Mouse (Mus musculus) ES-Bruce4 (cell line): ENCODE data around the gene Llgl2. TPM values are rescaled to one million over a fixed set of nuclear protein-coding genes. Genes with fewer than 3 reads are reported as not detected.

ENCODE experiments used
- H3K27ac ChIP-seq: 2 replicates; pipeline ENCODE4 v1.5.1; 2012; ENCODE audit warnings: low read length, inconsistent platforms; ENCODE audit not compliant: insufficient read depth
- H3K27me3 ChIP-seq: 2 replicates; pipeline ENCODE4 v1.6.1; 2012; ENCODE audit warnings: mild to moderate bottlenecking, low read length, inconsistent platforms; ENCODE audit not compliant: control insufficient read depth, poor library complexity, insufficient read depth, severe bottlenecking
- H3K36me3 ChIP-seq: 2 replicates; pipeline ENCODE4 v1.6.1; 2012; ENCODE audit warnings: inconsistent platforms, mild to moderate bottlenecking, low read length, moderate library complexity; ENCODE audit not compliant: control insufficient read depth, poor library complexity, insufficient read depth, severe bottlenecking
- H3K4me1 ChIP-seq: one replicate; pipeline ENCODE4 v1.8.1; 2011; ENCODE audit warnings: low read length; ENCODE audit not compliant: control insufficient read depth, insufficient read depth
- H3K4me3 ChIP-seq: 2 replicates; pipeline ENCODE4 v1.5.1; 2011; ENCODE audit warnings: low read depth, mild to moderate bottlenecking, low read length
- H3K9ac ChIP-seq: 2 replicates; pipeline ENCODE4 v1.6.1; 2012; ENCODE audit warnings: low read depth, mild to moderate bottlenecking, inconsistent platforms; ENCODE audit not compliant: poor library complexity, severe bottlenecking
- H3K9me3 ChIP-seq: replicated peaks from 2 replicates; pipeline ENCODE4 v1.6.1; 2012; ENCODE audit warnings: mild to moderate bottlenecking, low read length, inconsistent platforms; ENCODE audit not compliant: control insufficient read depth, poor library complexity, insufficient read depth, severe bottlenecking
- CTCF ChIP-seq: IDR thresholded peaks from one replicate; pipeline ENCODE4 v1.8.1; 2011; ENCODE audit warnings: low read depth, low read length
- polyA plus RNA-seq: library from polyadenylated mRNA; stranded (reverse); fragments of >200 nt; gene quantifications from 2 replicates; pipeline ENCODE4 v1.2.4, GENCODE M21; 2011; ENCODE audit warnings: low read depth; ENCODE audit not compliant: missing spikeins, insufficient read depth, insufficient read length

Llgl2 gene
- polyA plus RNA-seq, 1 experiment: 99.1 TPM

- no peaks in the 10 kb centered on the region for H3K4me1 ChIP-seq
- TF ChIP-seq CTCF: no peak
- no peaks in the 10 kb centered on the region for H3K9me3 ChIP-seq
- H3K27me3 ChIP-seq: no peaks in the 10 kb centered on the region
- no peaks in the 10 kb centered on the region for H3K36me3 ChIP-seq
- no peak overlapping the region for H3K27ac ChIP-seq
- no peak overlapping the region for H3K4me3 ChIP-seq
- H3K9ac ChIP-seq: no peak overlapping the region
Observed at GRCm38 (mm10) chr11:115904231-115904955, 80.5 kb downstream of the Llgl2 start.

Other genes with a start within 250 kb of the Llgl2 start
- 29.3 and 35.5 TPM in 2 replicates for gene Mrps7, start 220.1 kb upstream of the Llgl2 start, polyA plus RNA-seq
- 69.3 and 79.4 TPM in 2 replicates for gene Gga3, start 220.0 kb upstream of the Llgl2 start, polyA plus RNA-seq
- gene Mif4gd, start 211.1 kb upstream of the Llgl2 start, polyA plus RNA-seq: 50.4 and 55.0 TPM in 2 replicates
- 34.7 and 35.8 TPM in 2 replicates for gene Slc25a19, start 195.8 kb upstream of the Llgl2 start, polyA plus RNA-seq
- 75.0 and 75.9 TPM in 2 replicates for gene Grb2, start 115.5 kb upstream of the Llgl2 start, polyA plus RNA-seq
- 29.2 and 32.6 TPM in 2 replicates for gene Tmem94, start 58.6 kb upstream of the Llgl2 start, polyA plus RNA-seq
- gene Caskin2, start 10.4 kb upstream of the Llgl2 start, polyA plus RNA-seq: 10.5 and 12.1 TPM in 2 replicates
- 26.9 and 30.2 TPM in 2 replicates for gene Tsen54, start 9.3 kb upstream of the Llgl2 start, polyA plus RNA-seq
- 1.6 and 4.2 TPM in 2 replicates for gene Myo15b, start 34.4 kb downstream of the Llgl2 start, polyA plus RNA-seq
- gene Smim5, start 75.9 kb downstream of the Llgl2 start, polyA plus RNA-seq: not detected in 2 replicates
- not detected in 2 replicates for gene Smim6, start 88.0 kb downstream of the Llgl2 start, polyA plus RNA-seq
- 51.1 and 55.9 TPM in 2 replicates for gene Sap30bp, start 109.2 kb downstream of the Llgl2 start, polyA plus RNA-seq
- 20.0 and 22.6 TPM in 2 replicates for gene Recql5, start 109.4 kb downstream of the Llgl2 start, polyA plus RNA-seq
- gene Itgb4, start 150.7 kb downstream of the Llgl2 start, polyA plus RNA-seq: 9.3 and 11.8 TPM in 2 replicates
- gene Galk1, start 188.7 kb downstream of the Llgl2 start, polyA plus RNA-seq: 96.4 and 107 TPM in 2 replicates
- 437 and 457 TPM in 2 replicates for gene H3f3b, start 203.9 kb downstream of the Llgl2 start, polyA plus RNA-seq
- gene Unk, start 206.3 kb downstream of the Llgl2 start, polyA plus RNA-seq: 33.9 and 35.8 TPM in 2 replicates